Mouse (Mus musculus): ENCODE measurements around the gene Ephb4. TPM values are rescaled to one million over a fixed set of nuclear protein-coding genes. Genes with fewer than 3 reads are reported as not detected.

Gene Ephb4
- total and polyA plus RNA-seq, 3 experiments, result 0.05 to 0.07 TPM; not detected in 1

DNA sequence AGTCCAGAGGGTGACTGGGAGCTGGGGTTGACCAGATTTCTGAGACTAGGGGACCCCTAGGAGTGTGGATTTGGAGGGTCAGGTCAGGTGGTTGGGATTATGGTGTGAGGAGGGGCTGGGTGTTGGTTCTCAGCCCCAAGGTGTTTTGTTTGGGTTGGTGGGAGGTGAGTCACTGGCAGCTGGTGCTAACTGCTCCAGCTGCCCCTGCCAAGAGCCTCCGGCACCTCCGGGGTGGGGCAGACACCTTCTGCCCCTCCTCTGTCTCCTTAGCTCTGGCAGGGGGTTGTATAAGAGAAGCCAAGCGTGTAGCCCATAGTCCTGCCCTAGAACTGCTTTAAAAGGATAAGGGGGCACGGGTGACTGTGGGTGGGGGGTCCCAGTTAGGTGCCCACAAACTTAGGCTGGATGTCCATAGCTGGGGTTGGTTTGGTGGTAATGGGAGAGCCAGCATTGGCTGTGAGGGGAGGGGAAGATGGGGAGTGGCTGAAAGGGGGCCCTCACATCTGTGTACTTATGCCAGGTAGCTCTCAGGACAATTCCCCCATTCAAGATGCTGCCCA, 24.7 kb downstream of the Ephb4 start:
- H3K36me3 ChIP-seq (replicated peaks), result no peaks in the 10 kb centered on the region
- no peaks in the 10 kb centered on the region; the same call in 1 of the 2 replicates for H3K4me1 ChIP-seq (ENCODE audit: insufficient read depth, low read depth, low read length)
- H3K9me3 ChIP-seq (replicated peaks), result no peaks in the 10 kb centered on the region
- H3K4me3 ChIP-seq (ENCODE audit: low read depth, low read length), result no peak overlapping the region
- DNase-seq (ENCODE audit: low spot score) (no peak), ATAC-seq (ENCODE audit: extremely low read depth, insufficient number of reproducible peaks, low FRiP score, poor library complexity, severe bottlenecking) (no peak)
- H3K27me3 ChIP-seq (ENCODE audit: insufficient read depth, low read length), result peaks cover 20% of the 10 kb centered on the region
- TF ChIP-seq GATA2 (IDR thresholded peaks at IDR 0.05; ENCODE audit: borderline replicate concordance, low read depth, low read length), result no peak
- TF ChIP-seq CTCF (IDR thresholded peaks at IDR 0.05; ENCODE audit: low read depth, low read length), result no peak
- TF ChIP-seq GATA1 (IDR thresholded peaks at IDR 0.05; ENCODE audit: borderline replicate concordance, low read length), result no peak

DNA sequence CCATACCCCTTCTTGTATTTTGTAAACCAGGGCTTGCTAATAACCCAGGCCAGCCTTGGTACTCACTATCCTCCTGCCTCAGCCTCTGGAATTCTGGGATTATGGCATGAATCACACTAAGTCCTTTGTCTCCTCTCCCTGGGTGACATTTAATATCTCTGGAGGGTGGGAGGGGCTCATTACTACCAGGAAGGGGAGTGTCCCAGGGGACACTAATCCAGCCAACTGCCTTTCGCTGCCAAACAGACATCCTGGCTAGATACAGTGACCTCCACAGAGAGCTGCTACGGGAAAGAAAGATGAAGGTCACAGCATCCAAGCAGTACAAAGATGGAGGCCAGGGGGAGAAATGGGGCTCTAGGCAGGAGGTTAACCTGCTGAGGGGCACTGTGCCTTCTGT, 25.7 kb downstream of the Ephb4 start:
- no peak for DNase-seq (ENCODE audit: low spot score)
- no peak for TF ChIP-seq GATA1 (IDR thresholded peaks at IDR 0.05; ENCODE audit: borderline replicate concordance, low read length)
- no peak for TF ChIP-seq GATA2 (IDR thresholded peaks at IDR 0.05; ENCODE audit: borderline replicate concordance, low read depth, low read length)
- no peak for TF ChIP-seq POLR2AphosphoS5 (IDR thresholded peaks at IDR 0.05; ENCODE audit: insufficient replicate concordance, low read depth, low read length)
- TF ChIP-seq CTCF (IDR thresholded peaks at IDR 0.05; ENCODE audit: low read depth, low read length), result no peak
- no peak for TF ChIP-seq TAL1 (conservative IDR thresholded peaks at IDR 0.05; ENCODE audit: low read depth, low read length)
- Histone ChIP-seq H3K27me3 (ENCODE audit: insufficient read depth, low read length) (peaks cover 19% of the 10 kb centered on the region), H3K4me1 (ENCODE audit: insufficient read depth, low read depth, low read length) (no peaks in the 10 kb centered on the region; the same call in 1 of the 2 replicates), H3K9me3 (replicated peaks) (no peaks in the 10 kb centered on the region), H3K4me3 (ENCODE audit: low read depth, low read length) (no peak overlapping the region), H3K36me3 (replicated peaks) (no peaks in the 10 kb centered on the region)
- no peak for ATAC-seq (ENCODE audit: extremely low read depth, insufficient number of reproducible peaks, low FRiP score, poor library complexity, severe bottlenecking)

DNA sequence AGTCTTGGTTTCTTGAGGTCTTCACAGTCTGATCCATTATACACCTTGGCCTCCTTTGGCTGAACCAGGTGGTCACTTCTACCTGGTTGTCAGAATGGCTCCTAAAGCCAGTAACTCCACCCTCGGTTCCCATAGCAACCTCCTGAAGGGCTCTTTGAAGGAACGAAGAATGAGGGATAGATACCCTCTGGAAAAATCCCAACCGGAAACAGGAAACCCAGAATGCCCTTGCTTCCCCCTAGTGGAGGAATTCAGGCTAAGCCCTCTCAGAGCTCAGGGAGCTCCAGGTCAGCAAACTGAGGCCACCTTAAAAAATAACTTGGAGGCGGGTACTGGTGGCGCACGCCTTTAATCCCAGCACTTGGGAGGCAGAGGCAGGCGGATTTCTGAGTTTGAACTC, 26.3 kb downstream of the Ephb4 start:
- peaks cover 19% of the 10 kb centered on the region for H3K27me3 ChIP-seq (ENCODE audit: insufficient read depth, low read length)
- ATAC-seq (ENCODE audit: extremely low read depth, insufficient number of reproducible peaks, low FRiP score, poor library complexity, severe bottlenecking) (no peak), DNase-seq (ENCODE audit: low spot score) (no peak)
- no peaks in the 10 kb centered on the region for H3K9me3 ChIP-seq (replicated peaks)
- TF ChIP-seq CTCF (IDR thresholded peaks at IDR 0.05; ENCODE audit: low read depth, low read length), result no peak
- no peak for TF ChIP-seq POLR2AphosphoS5 (IDR thresholded peaks at IDR 0.05; ENCODE audit: insufficient replicate concordance, low read depth, low read length)
- TF ChIP-seq GATA1 (IDR thresholded peaks at IDR 0.05; ENCODE audit: borderline replicate concordance, low read length), result no peak
- TF ChIP-seq TAL1 (conservative IDR thresholded peaks at IDR 0.05; ENCODE audit: low read depth, low read length), result no peak
- no peak for TF ChIP-seq GATA2 (IDR thresholded peaks at IDR 0.05; ENCODE audit: borderline replicate concordance, low read depth, low read length)
- H3K36me3 ChIP-seq (replicated peaks), result no peaks in the 10 kb centered on the region
- no peak overlapping the region for H3K4me3 ChIP-seq (ENCODE audit: low read depth, low read length)
- H3K4me1 ChIP-seq (ENCODE audit: insufficient read depth, low read depth, low read length), result no peaks in the 10 kb centered on the region; the same call in 1 of the 2 replicates

DNA sequence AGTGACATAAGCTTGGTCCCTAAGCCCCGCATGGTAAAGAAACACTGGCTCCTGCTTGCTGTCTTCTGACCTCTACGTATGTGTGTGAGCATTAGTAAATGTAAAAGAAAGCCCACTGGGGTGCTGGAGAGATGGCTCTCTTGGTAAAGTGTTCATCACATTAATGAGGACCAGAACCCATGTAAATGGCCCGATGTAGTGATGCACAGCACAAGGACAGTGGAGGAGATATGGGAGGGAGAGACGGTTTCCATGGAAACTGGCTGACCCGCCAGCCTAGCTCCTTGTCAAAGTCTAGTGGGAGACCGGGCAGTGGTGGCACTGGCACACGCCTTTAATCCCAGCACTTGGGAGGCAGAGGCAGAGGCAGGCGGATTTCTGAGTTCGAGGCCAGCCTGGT, 26.8 kb downstream of the Ephb4 start:
- Histone ChIP-seq H3K4me3 (ENCODE audit: low read depth, low read length) (no peak overlapping the region), H3K9me3 (replicated peaks) (no peaks in the 10 kb centered on the region), H3K27me3 (ENCODE audit: insufficient read depth, low read length) (peaks cover 19% of the 10 kb centered on the region), H3K4me1 (ENCODE audit: insufficient read depth, low read depth, low read length) (no peaks in the 10 kb centered on the region; the same call in 1 of the 2 replicates), H3K36me3 (replicated peaks) (no peaks in the 10 kb centered on the region)
- TF ChIP-seq TAL1 (conservative IDR thresholded peaks at IDR 0.05; ENCODE audit: low read depth, low read length) (no peak), CTCF (IDR thresholded peaks at IDR 0.05; ENCODE audit: low read depth, low read length) (no peak), POLR2AphosphoS5 (IDR thresholded peaks at IDR 0.05; ENCODE audit: insufficient replicate concordance, low read depth, low read length) (no peak), GATA1 (IDR thresholded peaks at IDR 0.05; ENCODE audit: borderline replicate concordance, low read length) (no peak), GATA2 (IDR thresholded peaks at IDR 0.05; ENCODE audit: borderline replicate concordance, low read depth, low read length) (no peak)
- ATAC-seq (ENCODE audit: extremely low read depth, insufficient number of reproducible peaks, low FRiP score, poor library complexity, severe bottlenecking) (no peak), DNase-seq (ENCODE audit: low spot score) (no peak)

DNA sequence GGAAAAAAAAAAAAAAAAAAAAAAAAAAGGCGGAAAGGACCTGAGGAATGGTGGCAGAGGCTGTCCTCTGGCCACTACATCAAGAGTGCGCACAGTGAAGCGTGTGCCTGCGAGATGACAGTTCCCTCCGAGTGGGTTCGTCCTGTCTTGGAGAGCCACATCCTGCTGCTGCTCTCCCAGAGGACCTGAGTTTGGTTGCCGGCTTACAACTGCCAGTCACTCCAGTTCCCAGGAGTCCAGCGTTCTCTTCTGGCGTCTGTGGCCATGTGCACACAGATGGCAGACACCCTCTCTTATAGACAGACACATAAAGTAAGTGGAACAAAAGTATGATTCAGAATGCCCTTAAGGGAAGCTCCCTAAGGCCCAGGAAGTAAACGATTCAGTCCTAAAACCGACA, 27.3 kb downstream of the Ephb4 start:
- Histone ChIP-seq H3K9me3 (replicated peaks) (no peaks in the 10 kb centered on the region), H3K4me3 (ENCODE audit: low read depth, low read length) (no peak overlapping the region), H3K4me1 (ENCODE audit: insufficient read depth, low read depth, low read length) (no peaks in the 10 kb centered on the region; the same call in 1 of the 2 replicates), H3K36me3 (replicated peaks) (no peaks in the 10 kb centered on the region), H3K27me3 (ENCODE audit: insufficient read depth, low read length) (peaks cover 22% of the 10 kb centered on the region)
- no peak for TF ChIP-seq CTCF (IDR thresholded peaks at IDR 0.05; ENCODE audit: low read depth, low read length)
- no peak for TF ChIP-seq POLR2AphosphoS5 (IDR thresholded peaks at IDR 0.05; ENCODE audit: insufficient replicate concordance, low read depth, low read length)
- no peak for TF ChIP-seq TAL1 (conservative IDR thresholded peaks at IDR 0.05; ENCODE audit: low read depth, low read length)
- no peak for TF ChIP-seq GATA1 (IDR thresholded peaks at IDR 0.05; ENCODE audit: borderline replicate concordance, low read length)
- no peak for TF ChIP-seq GATA2 (IDR thresholded peaks at IDR 0.05; ENCODE audit: borderline replicate concordance, low read depth, low read length)
- DNase-seq (ENCODE audit: low spot score), result no peak
- no peak for ATAC-seq (ENCODE audit: extremely low read depth, insufficient number of reproducible peaks, low FRiP score, poor library complexity, severe bottlenecking)

DNA sequence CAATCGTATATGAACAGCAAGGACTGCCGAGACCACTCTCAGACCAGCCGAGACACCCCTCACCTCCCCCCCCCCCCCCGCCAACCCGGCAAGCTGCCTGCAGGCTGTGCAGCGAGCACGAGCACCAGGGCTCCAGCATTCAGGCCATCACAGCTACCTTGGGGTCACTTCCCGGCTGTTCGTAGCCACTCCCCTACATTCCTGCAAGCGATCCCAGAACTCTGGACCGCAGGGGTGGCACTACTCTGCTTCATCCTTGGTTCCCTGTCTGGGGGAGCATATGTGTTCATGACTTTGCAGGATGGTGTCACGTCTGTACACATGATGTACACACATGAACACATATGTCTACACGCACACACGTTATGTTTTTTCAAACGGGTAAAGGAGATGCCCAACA, 27.7 kb downstream of the Ephb4 start:
- Histone ChIP-seq H3K9me3 (replicated peaks) (no peaks in the 10 kb centered on the region), H3K36me3 (replicated peaks) (no peaks in the 10 kb centered on the region), H3K4me3 (ENCODE audit: low read depth, low read length) (no peak overlapping the region), H3K4me1 (ENCODE audit: insufficient read depth, low read depth, low read length) (no peaks in the 10 kb centered on the region; the same call in 1 of the 2 replicates), H3K27me3 (ENCODE audit: insufficient read depth, low read length) (peaks cover 22% of the 10 kb centered on the region)
- ATAC-seq (ENCODE audit: extremely low read depth, insufficient number of reproducible peaks, low FRiP score, poor library complexity, severe bottlenecking) (no peak), DNase-seq (ENCODE audit: low spot score) (no peak)
- TF ChIP-seq GATA2 (IDR thresholded peaks at IDR 0.05; ENCODE audit: borderline replicate concordance, low read depth, low read length), result no peak
- TF ChIP-seq GATA1 (IDR thresholded peaks at IDR 0.05; ENCODE audit: borderline replicate concordance, low read length), result no peak
- TF ChIP-seq POLR2AphosphoS5 (IDR thresholded peaks at IDR 0.05; ENCODE audit: insufficient replicate concordance, low read depth, low read length), result no peak
- TF ChIP-seq CTCF (IDR thresholded peaks at IDR 0.05; ENCODE audit: low read depth, low read length), result no peak
- no peak for TF ChIP-seq TAL1 (conservative IDR thresholded peaks at IDR 0.05; ENCODE audit: low read depth, low read length)

Data from G1E (cell line).